9 mouse cellular contexts compared by ENCODE assay signal in the genomic region with DNA sequence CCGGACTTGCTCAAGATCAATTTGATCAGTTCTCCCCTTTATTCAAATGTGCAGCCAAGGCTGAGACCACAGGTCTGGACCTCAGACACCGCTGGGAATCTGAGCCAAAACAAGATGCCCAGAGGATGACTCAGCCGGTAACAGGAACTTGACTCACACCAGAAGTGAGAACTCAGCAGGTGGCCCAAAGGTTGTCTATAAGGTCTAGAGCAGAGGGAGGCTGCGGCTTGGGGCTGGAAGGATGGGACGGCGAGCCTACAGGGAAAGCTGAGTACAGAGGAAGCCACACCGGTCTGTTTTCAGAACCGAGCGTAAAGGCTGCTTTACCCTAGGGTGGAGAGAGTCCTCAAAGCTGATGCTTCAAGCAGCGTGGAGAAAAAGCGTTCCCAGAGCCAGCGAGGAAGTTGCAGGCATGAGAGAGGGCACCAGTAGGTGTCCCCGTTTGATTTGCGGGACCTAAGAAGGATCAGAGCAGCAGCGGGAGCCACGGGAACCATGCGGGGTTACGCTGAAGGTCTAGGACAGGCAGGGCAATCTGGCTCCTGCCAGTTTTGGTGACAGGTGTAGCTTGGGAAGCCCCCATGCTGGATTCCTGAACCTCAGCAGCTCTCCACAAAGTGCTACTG. TPM values are rescaled to one million over a fixed set of nuclear protein-coding genes. Genes with fewer than 3 reads are reported as not detected.
A peak's percentile ranks its signal among the peaks of the same experiment; 100 is the strongest.
DNase-seq lines count a peak whose midpoint lies in the region; ATAC-seq and TF ChIP-seq lines count a peak whose summit lies in the region.
"Had no signal": no experiment of that assay in that cellular context is flagged by ENCODE, and none has a peak within 500 bp of the region (broad histone marks: within the 10 kb centered on the region; RNA-seq: fewer than 3 reads in every experiment).

No protein-coding gene starts in this region.

- 24% methylated on average over 18 of the region's 18 CpGs for WGBS in forebrain, embryonic 10.5 days
- 34% methylated on average over 18 of the region's 18 CpGs for WGBS in forebrain, embryonic 14.5 days
- WGBS in neural tube, embryonic 11.5 days, result 18% methylated on average over 18 of the region's 18 CpGs
- WGBS in midbrain, embryonic 13.5 days, result 27% methylated on average over 18 of the region's 18 CpGs
- 17% methylated on average over 18 of the region's 18 CpGs for WGBS in kidney, adult 2 months

- H3K4me1 ChIP-seq in forebrain, embryonic 10.5 days, result peaks cover 46% of the 10 kb centered on the region
- H3K4me1 ChIP-seq in forebrain, embryonic 14.5 days (ENCODE audit: control insufficient read depth, insufficient read depth, low read length), result peaks cover 22% of the 10 kb centered on the region
- H3K4me1 ChIP-seq in neural tube, embryonic 11.5 days (ENCODE audit: control insufficient read depth, insufficient read depth, low read length), result peaks cover 13% of the 10 kb centered on the region
- peaks cover 27% of the 10 kb centered on the region for H3K4me1 ChIP-seq in midbrain, embryonic 13.5 days (replicated peaks)
- H3K4me1 ChIP-seq in kidney, adult 2 months (ENCODE audit: control insufficient read depth, insufficient read depth, low read length), result no peaks in the 10 kb centered on the region

- no peak for TF ChIP-seq POLR2A in kidney, adult 2 months (IDR thresholded peaks at IDR 0.05; ENCODE audit: low read depth, low read length)

- TF ChIP-seq CTCF in kidney, adult 2 months (conservative IDR thresholded peaks at IDR 0.05; ENCODE audit: insufficient read depth, insufficient read length, low read depth, low read length), result no peak; the same call in 1 of the 2 replicates

- peaks cover 7% of the 10 kb centered on the region for H3K9me3 ChIP-seq in forebrain, embryonic 10.5 days
- no peaks in the 10 kb centered on the region for H3K9me3 ChIP-seq in forebrain, embryonic 14.5 days (replicated peaks; ENCODE audit: control insufficient read depth, low read length)
- H3K9me3 ChIP-seq in neural tube, embryonic 11.5 days (ENCODE audit: control insufficient read depth, low read length), result no peaks in the 10 kb centered on the region
- H3K9me3 ChIP-seq in midbrain, embryonic 13.5 days, result no peaks in the 10 kb centered on the region

- H3K27ac ChIP-seq in forebrain, embryonic 10.5 days, result peak overlapping the region; percentile 56
- no peak overlapping the region for H3K27ac ChIP-seq in forebrain, embryonic 14.5 days (ENCODE audit: low read depth, low read length)
- H3K27ac ChIP-seq in neural tube, embryonic 11.5 days (ENCODE audit: low read depth, low read length), result no peak overlapping the region
- no peak overlapping the region for H3K27ac ChIP-seq in midbrain, embryonic 13.5 days
- no peak overlapping the region for H3K27ac ChIP-seq in kidney, adult 2 months (ENCODE audit: insufficient read depth, low read depth, low read length)

- H3K4me3 ChIP-seq in forebrain, embryonic 10.5 days, result peak overlapping the region; percentile 14; the same call in 1 of the 2 replicates
- H3K4me3 ChIP-seq in forebrain, embryonic 14.5 days (ENCODE audit: low read depth, low read length), result no peak overlapping the region
- no peak overlapping the region for H3K4me3 ChIP-seq in neural tube, embryonic 11.5 days (ENCODE audit: low read depth, low read length)
- H3K4me3 ChIP-seq in midbrain, embryonic 13.5 days (replicated peaks), result no peak overlapping the region
- H3K4me3 ChIP-seq in kidney, adult 2 months (ENCODE audit: insufficient read depth, low read depth, low read length), result no peak overlapping the region

- H3K9ac ChIP-seq in forebrain, embryonic 14.5 days (ENCODE audit: low read length), result no peak overlapping the region
- no peak overlapping the region for H3K9ac ChIP-seq in neural tube, embryonic 11.5 days (ENCODE audit: low read length)
- no peak overlapping the region for H3K9ac ChIP-seq in midbrain, embryonic 13.5 days (replicated peaks)

- no peaks in the 10 kb centered on the region for H3K36me3 ChIP-seq in forebrain, embryonic 10.5 days (replicated peaks)
- H3K36me3 ChIP-seq in forebrain, embryonic 14.5 days (ENCODE audit: control insufficient read depth, insufficient read depth, low read length), result no peaks in the 10 kb centered on the region
- H3K36me3 ChIP-seq in neural tube, embryonic 11.5 days (ENCODE audit: control insufficient read depth, insufficient read depth, low read length), result no peaks in the 10 kb centered on the region
- no peaks in the 10 kb centered on the region for H3K36me3 ChIP-seq in midbrain, embryonic 13.5 days
- H3K36me3 ChIP-seq in kidney, adult 2 months (ENCODE audit: control insufficient read depth, insufficient read depth, low read length), result no peaks in the 10 kb centered on the region

- DNase-seq in forebrain, embryonic 10.5 days (ENCODE audit: extremely low spot score, low spot score), result peak; percentile 22
- DNase-seq in forebrain, embryonic 14.5 days (ENCODE audit: low spot score), result no peak
- DNase-seq in neural tube, embryonic 11.5 days (ENCODE audit: low spot score), result no peak
- no peak for DNase-seq in neural tube, embryonic 10.5 days (ENCODE audit: extremely low spot score, low spot score)
- DNase-seq in heart, postnatal 4 days, result peak; percentile 36
- no peak for DNase-seq in spleen, adult 18-20 months
- DNase-seq in kidney, adult 2 months, result no peak

- H3K27me3 ChIP-seq in forebrain, embryonic 10.5 days (ENCODE audit: poor library complexity, severe bottlenecking), result peaks cover 20% of the 10 kb centered on the region
- no peaks in the 10 kb centered on the region for H3K27me3 ChIP-seq in forebrain, embryonic 14.5 days (replicated peaks; ENCODE audit: control insufficient read depth, insufficient read depth, low read length)
- no peaks in the 10 kb centered on the region for H3K27me3 ChIP-seq in neural tube, embryonic 11.5 days (ENCODE audit: control insufficient read depth, insufficient read depth, low read length)
- no peaks in the 10 kb centered on the region for H3K27me3 ChIP-seq in midbrain, embryonic 13.5 days
- H3K27me3 ChIP-seq in kidney, adult 2 months (replicated peaks; ENCODE audit: control insufficient read depth, insufficient read depth, low read length), result no peaks in the 10 kb centered on the region

- H3K4me2 ChIP-seq in forebrain, embryonic 14.5 days (ENCODE audit: low read length), result no peak overlapping the region
- H3K4me2 ChIP-seq in neural tube, embryonic 11.5 days (ENCODE audit: low read depth), result peak overlapping the region; percentile 7; the same call in 1 of the 2 replicates
- H3K4me2 ChIP-seq in midbrain, embryonic 13.5 days (replicated peaks), result peak overlapping the region; percentile 5; the same call in 1 of the 2 replicates

- ATAC-seq in forebrain, embryonic 14.5 days, result no peak
- no peak for ATAC-seq in neural tube, embryonic 11.5 days (ENCODE audit: insufficient read depth, low FRiP score, low TSS enrichment)
- no peak for ATAC-seq in midbrain, embryonic 13.5 days

RNA-seq across cellular contexts. Expression of gene Zfp366, which starts 32.2 kb away (rescaled TPM):
- polyA plus RNA-seq in forebrain, embryonic 10.5 days (2016; fragmentation: Nextera tagmentation; extraction: Ambion mirVana), result 0.36 and 0.47 TPM in 2 replicates
- polyA plus RNA-seq in forebrain, embryonic 14.5 days (2014; fragmentation: Nextera tagmentation; extraction: Ambion mirVana), result 0.43 and 0.78 TPM in 2 replicates
- polyA plus RNA-seq in neural tube, embryonic 11.5 days (2014; fragmentation: Nextera tagmentation; extraction: Ambion mirVana), result 0.85 and 1.2 TPM in 2 replicates
- 10 to 100 TPM in 1 of 2 experiments, 1 to 10 TPM in 1; 7.2 to 10.1 TPM for total RNA-seq in heart, postnatal 4 days (2021)
- 0.54 and 0.62 TPM in 2 replicates for polyA plus RNA-seq in midbrain, embryonic 13.5 days (2015; fragmentation: Nextera tagmentation; extraction: Ambion mirVana)
- polyA plus RNA-seq in kidney, adult 2 months (2012; rRNA removed), result 3.1 and 4.3 TPM in 2 replicates
- total RNA-seq: MEL had no signal

Comparison
In these comparisons a context has a peak if more than half of its experiments do, and no peak if none do; other contexts are left out.
1. DNase-seq: peak in forebrain, embryonic 10.5 days (single experiment) and heart, postnatal 4 days (single experiment); none in forebrain, embryonic 14.5 days (single experiment), neural tube, embryonic 11.5 days (single experiment), neural tube, embryonic 10.5 days (single experiment), spleen, adult 18-20 months (0 of 2) and kidney, adult 2 months (single experiment).